Mouse (Mus musculus) liver, adult 2 months (tissue): ENCODE results near the gene Sorbs1. TPM values are rescaled to one million over a fixed set of nuclear protein-coding genes. Genes with fewer than 3 reads are reported as not detected.

Source experiments
- DNase-seq: peaks from one replicate; pipeline ENCODE4 v3.0.0-alpha.2; 2011; ENCODE audit warnings: low read depth, low spot score; ENCODE audit errors: extremely low read depth
- H3K27ac ChIP-seq: fragments of 200-500 bp; replicated peaks from 2 replicates; pipeline ENCODE4 v1.5.1; 2012; ENCODE audit warnings: low read depth, mild to moderate bottlenecking, control low read depth, inconsistent platforms, low read length; ENCODE audit not compliant: insufficient read depth
- H3K27me3 ChIP-seq: fragments of 200-500 bp; 2 replicates; pipeline ENCODE4 v1.6.1; 2012; ENCODE audit warnings: mild to moderate bottlenecking, moderate library complexity, low read length, inconsistent platforms; ENCODE audit not compliant: control insufficient read depth, insufficient read depth
- H3K36me3 ChIP-seq: fragments of 200-500 bp; 2 replicates; pipeline ENCODE4 v1.6.1; 2012; ENCODE audit warnings: low read length, inconsistent platforms; ENCODE audit not compliant: control insufficient read depth, insufficient read depth
- H3K4me1 ChIP-seq: fragments of 200-500 bp; 2 replicates; pipeline ENCODE4 v1.6.1; 2011; ENCODE audit warnings: low read length; ENCODE audit not compliant: control insufficient read depth, insufficient read depth
- H3K4me3 ChIP-seq: fragments of 200-500 bp; 2 replicates; pipeline ENCODE4 v1.5.1; 2011; ENCODE audit warnings: low read depth, mild to moderate bottlenecking, control low read depth, low read length, moderate library complexity; ENCODE audit not compliant: insufficient read depth
- H3K79me2 ChIP-seq: fragments of 200-500 bp; 2 replicates; pipeline ENCODE4 v1.6.1; 2012; ENCODE audit warnings: inconsistent platforms, mild to moderate bottlenecking, low read length, moderate library complexity; ENCODE audit not compliant: control insufficient read depth, insufficient read depth
- H3K9ac ChIP-seq: fragments of 200-500 bp; 2 replicates; pipeline ENCODE4 v1.6.1; 2012; ENCODE audit warnings: low read depth, mild to moderate bottlenecking, control low read depth, inconsistent platforms, low read length
- CTCF ChIP-seq: fragments of 200-500 bp; IDR thresholded peaks from 2 replicates; pipeline ENCODE4 v1.5.1; 2011; ENCODE audit warnings: low read depth, low read length, control low read depth
- POLR2A ChIP-seq: fragments of 200-500 bp; IDR thresholded peaks from 2 replicates; pipeline ENCODE4 v1.6.1; 2011; ENCODE audit warnings: low read length, control low read depth; ENCODE audit not compliant: insufficient read depth; ENCODE audit errors: extremely low read depth
- WGBS: fragments of 180-500 bp; shearing (Covaris S2); methylation state at CpG from one replicate; pipeline ENCODE4 v1.1.7; 2018; 5-methylcytosine and 5-hydroxymethylcytosine counted together
- polyA plus RNA-seq: library from polyadenylated mRNA; depleted of rRNA; stranded (reverse); fragments of >200 nt; gene quantifications from 2 replicates; pipeline ENCODE4 v1.2.3, GENCODE M21; 2012
- total RNA-seq: library from RNA; depleted of rRNA; stranded (reverse); fragments of >200 nt; gene quantifications from 2 replicates; pipeline ENCODE4 v1.2.3, GENCODE M21; 2014

The Sorbs1 gene
- total and polyA plus RNA-seq, 2 experiments, result 12.0 to 41.0 TPM

GRCm38 (mm10) chr19:40402155-40402963 lies 111.2 kb downstream of the Sorbs1 start:
- H3K4me1 ChIP-seq, result peaks cover 17% of the 10 kb centered on the region
- H3K27me3 ChIP-seq, result no peaks in the 10 kb centered on the region
- H3K36me3 ChIP-seq, result peaks cover 12% of the 10 kb centered on the region; the same call in 1 of the 2 replicates
- DNase-seq, result no peak
- no peak overlapping the region for H3K9ac ChIP-seq
- peaks cover 6% of the 10 kb centered on the region; the same call in 1 of the 2 replicates for H3K79me2 ChIP-seq
- H3K27ac ChIP-seq, result no peak overlapping the region; the same call in 1 of the 2 replicates
- 48% methylated on average over 15 of the region's 15 CpGs for WGBS
- TF ChIP-seq POLR2A, result no peak
- TF ChIP-seq CTCF, result no peak
- no peak overlapping the region for H3K4me3 ChIP-seq

GRCm38 (mm10) chr19:40401213-40401612 lies 112.4 kb downstream of the Sorbs1 start:
- no peak overlapping the region for H3K4me3 ChIP-seq
- no peak for DNase-seq

GRCm38 (mm10) chr19:40400426-40401030 lies 113.1 kb downstream of the Sorbs1 start:
- no peak overlapping the region for H3K4me3 ChIP-seq
- no peak for DNase-seq
- TF ChIP-seq POLR2A, result no peak
- peaks cover 12% of the 10 kb centered on the region; the same call in 1 of the 2 replicates for H3K36me3 ChIP-seq
- peaks cover 5% of the 10 kb centered on the region; the same call in 1 of the 2 replicates for H3K79me2 ChIP-seq
- 74% methylated on average over 11 of the region's 11 CpGs for WGBS
- H3K4me1 ChIP-seq, result peaks cover 12% of the 10 kb centered on the region
- no peaks in the 10 kb centered on the region for H3K27me3 ChIP-seq
- no peak overlapping the region for H3K9ac ChIP-seq
- H3K27ac ChIP-seq, result no peak overlapping the region

More at GRCm38 (mm10) chr19:40401213-40401612, 112.4 kb downstream of the Sorbs1 start:
- Histone ChIP-seq H3K9ac (no peak overlapping the region), H3K79me2 (peaks cover 5% of the 10 kb centered on the region; the same call in 1 of the 2 replicates), H3K27ac (no peak overlapping the region), H3K36me3 (peaks cover 12% of the 10 kb centered on the region; the same call in 1 of the 2 replicates), H3K4me1 (peaks cover 9% of the 10 kb centered on the region), H3K27me3 (no peaks in the 10 kb centered on the region)
- 63% methylated on average over 7 of the region's 7 CpGs for WGBS
- no peak for TF ChIP-seq CTCF
- TF ChIP-seq POLR2A, result no peak

- TF ChIP-seq POLR2A (no peak), CTCF (no peak)
- no peak for DNase-seq
- Histone ChIP-seq H3K4me3 (no peak overlapping the region), H3K4me1 (peaks cover 4% of the 10 kb centered on the region), H3K9ac (no peak overlapping the region), H3K27ac (peak overlapping the region; percentile 32), H3K27me3 (no peaks in the 10 kb centered on the region), H3K36me3 (peaks cover 7% of the 10 kb centered on the region; the same call in 1 of the 2 replicates), H3K79me2 (no peaks in the 10 kb centered on the region)
- 84% methylated on average over 14 of the region's 14 CpGs for WGBS
Observed at GRCm38 (mm10) chr19:40395757-40396661, 117.6 kb downstream of the Sorbs1 start.

GRCm38 (mm10) chr19:40395321-40395695 lies 118.3 kb downstream of the Sorbs1 start:
- Histone ChIP-seq H3K4me1 (peaks cover 4% of the 10 kb centered on the region; the same call in 1 of the 2 replicates), H3K36me3 (peaks cover 7% of the 10 kb centered on the region; the same call in 1 of the 2 replicates), H3K27ac (peak overlapping the region; percentile 50), H3K79me2 (no peaks in the 10 kb centered on the region), H3K9ac (no peak overlapping the region), H3K4me3 (no peak overlapping the region), H3K27me3 (no peaks in the 10 kb centered on the region)
- TF ChIP-seq POLR2A, result no peak
- TF ChIP-seq CTCF, result no peak
- DNase-seq, result no peak
- 84% methylated on average over 12 of the region's 12 CpGs for WGBS
